In genomic region chr10:86482496-86482895, GRCm38 (mm10) we compare ENCODE assay signal across 17 mouse cellular contexts. TPM values are rescaled to one million over a fixed set of nuclear protein-coding genes. Genes with fewer than 3 reads are reported as not detected.
"Had no signal": no experiment of that assay in that cellular context is flagged by ENCODE, and none has a peak within 500 bp of the region (broad histone marks: within the 10 kb centered on the region; RNA-seq: fewer than 3 reads in every experiment).

No protein-coding gene starts in this region.

- H3K9ac ChIP-seq: liver, embryonic 15.5 days; midbrain, embryonic 15.5 days; neural tube, embryonic 13.5 days had no signal

- H3K9me3 ChIP-seq: liver, embryonic 15.5 days; megakaryocyte, embryonic 14.5 days; midbrain, embryonic 15.5 days; neural tube, embryonic 13.5 days had no signal

- H3K4me3 ChIP-seq: layer of hippocampus, adult 2 months; liver, embryonic 15.5 days; megakaryocyte, embryonic 14.5 days; midbrain, embryonic 15.5 days; neural tube, embryonic 13.5 days had no signal

- ATAC-seq: inflammation-experienced regulatory T-cells, adult 6 months; intestine, postnatal 0 days; midbrain, embryonic 15.5 days had no signal

- H3K27ac ChIP-seq: layer of hippocampus, adult 2 months; liver, embryonic 15.5 days; macrophage; midbrain, embryonic 15.5 days; neural tube, embryonic 13.5 days had no signal

- H3K27me3 ChIP-seq: liver, embryonic 15.5 days; midbrain, embryonic 15.5 days; neural tube, embryonic 13.5 days had no signal

- DNase-seq: kidney, adult 9 months; kidney, postnatal 4 days; liver; lung, adult 2 months; lung, postnatal 10 days; right cerebral cortex, postnatal 14 days; thymus, postnatal 36 days had no signal

- H3K36me3 ChIP-seq: liver, embryonic 15.5 days; midbrain, embryonic 15.5 days; neural tube, embryonic 13.5 days had no signal

- H3K4me2 ChIP-seq: liver, embryonic 15.5 days; midbrain, embryonic 11.5 days; midbrain, embryonic 15.5 days; neural tube, embryonic 13.5 days had no signal

- H3K4me1 ChIP-seq: liver, embryonic 15.5 days; midbrain, embryonic 15.5 days had no signal

RNA-seq across cellular contexts. Expression of gene Syn3, which starts 16.2 kb away (rescaled TPM):
- total RNA-seq: monocyte, adult 5-6 weeks had no signal
- polyA plus RNA-seq: inflammation-experienced regulatory T-cells, adult 6 months had no signal
